16 mouse cellular contexts compared by ENCODE assay signal in genomic region chr15:51288911-51289432, GRCm38 (mm10).
A peak's percentile ranks its signal among the peaks of the same experiment; 100 is the strongest.
DNase-seq lines count a peak whose midpoint lies in the region; ATAC-seq and TF ChIP-seq lines count a peak whose summit lies in the region.
"Had no signal": no experiment of that assay in that cellular context is flagged by ENCODE, and none has a peak within 500 bp of the region (broad histone marks: within the 10 kb centered on the region; RNA-seq: fewer than 3 reads in every experiment).

No protein-coding gene starts in this region.

- TF ChIP-seq CTCF in midbrain, postnatal 0 days (IDR thresholded peaks at IDR 0.05): no peak

- ATAC-seq in hindbrain, embryonic 16.5 days: no peak; the same call in 1 of the 2 replicates
- no peak for ATAC-seq in hindbrain, embryonic 13.5 days (ENCODE audit: low FRiP score)
- ATAC-seq in embryonic facial prominence, embryonic 13.5 days (ENCODE audit: insufficient number of reproducible peaks, insufficient read depth, low FRiP score, low TSS enrichment, low read depth): no peak
- no peak for ATAC-seq in forebrain, embryonic 15.5 days (replicated peaks)
- ATAC-seq in midbrain, postnatal 0 days (ENCODE audit: low FRiP score): no peak
- ATAC-seq: inflammation-experienced regulatory T-cells, adult 6 months; liver, embryonic 12.5 days had no signal

- H3K27ac ChIP-seq in hindbrain, embryonic 16.5 days (ENCODE audit: low read depth, low read length): no peak overlapping the region
- no peak overlapping the region for H3K27ac ChIP-seq in hindbrain, embryonic 13.5 days
- H3K27ac ChIP-seq in embryonic facial prominence, embryonic 13.5 days: peak overlapping the region; percentile 76
- H3K27ac ChIP-seq in forebrain, embryonic 15.5 days (replicated peaks): no peak overlapping the region
- H3K27ac ChIP-seq in midbrain, postnatal 0 days (ENCODE audit: low read depth, low read length): no peak overlapping the region
- H3K27ac ChIP-seq: liver, embryonic 12.5 days; stomach, embryonic 15.5 days had no signal

- no peaks in the 10 kb centered on the region for H3K27me3 ChIP-seq in hindbrain, embryonic 16.5 days (replicated peaks; ENCODE audit: control insufficient read depth, insufficient read depth, low read length)
- no peaks in the 10 kb centered on the region for H3K27me3 ChIP-seq in hindbrain, embryonic 13.5 days
- H3K27me3 ChIP-seq in embryonic facial prominence, embryonic 13.5 days: no peaks in the 10 kb centered on the region
- H3K27me3 ChIP-seq in forebrain, embryonic 15.5 days: no peaks in the 10 kb centered on the region
- no peaks in the 10 kb centered on the region for H3K27me3 ChIP-seq in midbrain, postnatal 0 days (ENCODE audit: insufficient read depth, low read length)
- H3K27me3 ChIP-seq: heart, embryonic 12.5 days; liver, embryonic 12.5 days; stomach, embryonic 15.5 days had no signal

- WGBS in hindbrain, embryonic 16.5 days: 33% methylated on average over 9 of the region's 9 CpGs
- 38% methylated on average over 9 of the region's 9 CpGs for WGBS in hindbrain, embryonic 13.5 days
- 11% methylated on average over 9 of the region's 9 CpGs for WGBS in embryonic facial prominence, embryonic 13.5 days
- 12% methylated on average over 9 of the region's 9 CpGs for WGBS in forebrain, embryonic 15.5 days
- 10% methylated on average over 9 of the region's 9 CpGs for WGBS in midbrain, postnatal 0 days

- no peaks in the 10 kb centered on the region; the same call in 1 of the 2 replicates for H3K4me1 ChIP-seq in hindbrain, embryonic 16.5 days (ENCODE audit: control insufficient read depth, insufficient read depth, low read depth, low read length)
- no peaks in the 10 kb centered on the region for H3K4me1 ChIP-seq in hindbrain, embryonic 13.5 days (replicated peaks)
- H3K4me1 ChIP-seq in embryonic facial prominence, embryonic 13.5 days: peaks cover 2% of the 10 kb centered on the region; the same call in 1 of the 2 replicates
- H3K4me1 ChIP-seq in forebrain, embryonic 15.5 days: no peaks in the 10 kb centered on the region
- no peaks in the 10 kb centered on the region for H3K4me1 ChIP-seq in midbrain, postnatal 0 days (ENCODE audit: insufficient read depth, low read length)
- H3K4me1 ChIP-seq: heart, embryonic 12.5 days; liver, embryonic 12.5 days; stomach, embryonic 15.5 days had no signal

- DNase-seq in midbrain, postnatal 0 days (ENCODE audit: low spot score): no peak
- DNase-seq in kidney, postnatal 14 days: no peak
- DNase-seq in kidney, postnatal 4 days: no peak
- DNase-seq: cerebellum, adult 8-10 months; lung, postnatal 10 days; right cerebral cortex, postnatal 4 days; thymus, postnatal 25 days had no signal

- H3K4me3 ChIP-seq in hindbrain, embryonic 16.5 days (ENCODE audit: low read length): no peak overlapping the region
- H3K4me3 ChIP-seq in hindbrain, embryonic 13.5 days: no peak overlapping the region
- peak overlapping the region; percentile 26 for H3K4me3 ChIP-seq in embryonic facial prominence, embryonic 13.5 days
- no peak overlapping the region for H3K4me3 ChIP-seq in forebrain, embryonic 15.5 days
- peak overlapping the region; percentile 5; the same call in 1 of the 2 replicates for H3K4me3 ChIP-seq in midbrain, postnatal 0 days (ENCODE audit: low read depth, low read length)
- H3K4me3 ChIP-seq: erythroblast, embryonic 14.5 days; liver, embryonic 12.5 days; stomach, embryonic 15.5 days had no signal

- H3K36me3 ChIP-seq in hindbrain, embryonic 16.5 days (ENCODE audit: control insufficient read depth, insufficient read depth, low read length): no peaks in the 10 kb centered on the region
- H3K36me3 ChIP-seq in hindbrain, embryonic 13.5 days: no peaks in the 10 kb centered on the region
- no peaks in the 10 kb centered on the region for H3K36me3 ChIP-seq in embryonic facial prominence, embryonic 13.5 days
- H3K36me3 ChIP-seq in forebrain, embryonic 15.5 days: no peaks in the 10 kb centered on the region
- H3K36me3 ChIP-seq in midbrain, postnatal 0 days (ENCODE audit: insufficient read depth, low read length): no peaks in the 10 kb centered on the region
- H3K36me3 ChIP-seq: heart, embryonic 12.5 days; liver, embryonic 12.5 days; stomach, embryonic 15.5 days had no signal

- H3K9ac ChIP-seq in hindbrain, embryonic 16.5 days (ENCODE audit: low read depth, low read length): no peak overlapping the region
- no peak overlapping the region for H3K9ac ChIP-seq in hindbrain, embryonic 13.5 days
- peak overlapping the region; percentile 54 for H3K9ac ChIP-seq in embryonic facial prominence, embryonic 13.5 days
- H3K9ac ChIP-seq in forebrain, embryonic 15.5 days (replicated peaks): no peak overlapping the region; the same call in 1 of the 2 replicates
- H3K9ac ChIP-seq in midbrain, postnatal 0 days (replicated peaks; ENCODE audit: low read length, poor library complexity, severe bottlenecking): peak overlapping the region; percentile 33; the same call in 1 of the 2 replicates
- H3K9ac ChIP-seq: heart, embryonic 12.5 days; liver, embryonic 12.5 days; stomach, embryonic 15.5 days had no signal

- H3K9me3 ChIP-seq in hindbrain, embryonic 16.5 days (ENCODE audit: control insufficient read depth, low read length): no peaks in the 10 kb centered on the region
- no peaks in the 10 kb centered on the region for H3K9me3 ChIP-seq in hindbrain, embryonic 13.5 days
- no peaks in the 10 kb centered on the region for H3K9me3 ChIP-seq in embryonic facial prominence, embryonic 13.5 days
- H3K9me3 ChIP-seq in forebrain, embryonic 15.5 days: no peaks in the 10 kb centered on the region
- no peaks in the 10 kb centered on the region for H3K9me3 ChIP-seq in midbrain, postnatal 0 days (ENCODE audit: low read length)
- H3K9me3 ChIP-seq: heart, embryonic 12.5 days; liver, embryonic 12.5 days; stomach, embryonic 15.5 days had no signal

- H3K4me2 ChIP-seq in hindbrain, embryonic 16.5 days (ENCODE audit: low read length): peak overlapping the region; percentile 22
- no peak overlapping the region for H3K4me2 ChIP-seq in hindbrain, embryonic 13.5 days
- peak overlapping the region; percentile 50 for H3K4me2 ChIP-seq in embryonic facial prominence, embryonic 13.5 days
- peak overlapping the region; percentile 20 for H3K4me2 ChIP-seq in forebrain, embryonic 15.5 days (replicated peaks)
- H3K4me2 ChIP-seq in midbrain, postnatal 0 days (ENCODE audit: low read depth, low read length, poor library complexity, severe bottlenecking): peak overlapping the region; percentile 39
- H3K4me2 ChIP-seq: liver, embryonic 12.5 days had no signal

Comparison
In these comparisons a context has a peak if more than half of its experiments do, and no peak if none do; other contexts are left out.
1. H3K4me3 ChIP-seq: peak in embryonic facial prominence, embryonic 13.5 days (single experiment) and midbrain, postnatal 0 days (single experiment); none in hindbrain, embryonic 16.5 days (single experiment), hindbrain, embryonic 13.5 days (single experiment) and forebrain, embryonic 15.5 days (single experiment).
2. H3K9ac ChIP-seq: peak in embryonic facial prominence, embryonic 13.5 days (single experiment) and midbrain, postnatal 0 days (single experiment); none in hindbrain, embryonic 16.5 days (single experiment), hindbrain, embryonic 13.5 days (single experiment) and forebrain, embryonic 15.5 days (single experiment).